Mouse (Mus musculus) cortical plate, adult 2 months (tissue): ENCODE data around the gene Slc35e3. TPM values are rescaled to one million over a fixed set of nuclear protein-coding genes. Genes with fewer than 3 reads are reported as not detected.
"Not testable (repeated sequence)": the region's sequence is repeated elsewhere in the genome, so short reads cannot be mapped to it uniquely, and the experiment has no call there.

Experiments used
- H3K27ac ChIP-seq: fragments of 200-500 bp; 2 replicates; pipeline ENCODE4 v1.5.1; 2012; ENCODE audit warnings: low read length, control low read depth, inconsistent platforms; ENCODE audit not compliant: insufficient read depth
- H3K4me1 ChIP-seq: fragments of 200-500 bp; 2 replicates; pipeline ENCODE4 v1.6.1; 2011; ENCODE audit warnings: low read length; ENCODE audit not compliant: control insufficient read depth, insufficient read depth
- H3K4me3 ChIP-seq: fragments of 200-500 bp; 2 replicates; pipeline ENCODE4 v1.5.1; 2011; ENCODE audit warnings: mild to moderate bottlenecking, low read length, control low read depth; ENCODE audit not compliant: insufficient read depth
- CTCF ChIP-seq: fragments of 200-500 bp; IDR thresholded peaks from 2 replicates; pipeline ENCODE4 v1.5.1; 2011; ENCODE audit warnings: mild to moderate bottlenecking, control low read depth, low read length; ENCODE audit not compliant: insufficient read depth; ENCODE audit errors: extremely low read depth
- POLR2A ChIP-seq: fragments of 200-500 bp; IDR thresholded peaks from 2 replicates; pipeline ENCODE4 v1.6.1; 2011; ENCODE audit warnings: mild to moderate bottlenecking, low read length, control low read depth; ENCODE audit not compliant: insufficient read depth; ENCODE audit errors: extremely low read depth
- polyA plus RNA-seq: library from polyadenylated mRNA; depleted of rRNA; stranded (reverse); fragments of >200 nt; gene quantifications from 2 replicates; pipeline ENCODE4 v1.2.3, GENCODE M21; 2012

Slc35e3 gene
- polyA plus RNA-seq, 1 experiment = 20.0 TPM

DNA sequence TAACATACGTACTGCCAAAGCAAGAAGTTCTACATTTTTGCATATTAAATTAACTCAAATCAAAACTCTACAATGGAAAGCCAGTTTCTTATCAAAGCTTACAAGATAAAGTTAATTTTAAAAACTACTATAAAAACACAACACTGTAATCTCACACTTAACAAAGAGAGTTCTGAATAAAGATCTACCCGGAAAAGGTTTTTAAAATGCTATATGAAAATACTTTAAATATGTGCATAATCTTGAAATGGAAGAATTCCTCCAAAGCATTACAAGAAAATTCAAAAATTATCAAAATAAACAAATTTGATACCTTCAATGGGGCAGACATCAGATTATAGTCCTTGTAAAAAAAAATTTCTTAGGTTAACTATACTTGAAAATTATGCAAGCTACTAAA is 37.8 kb downstream of the Slc35e3 start:
- Histone ChIP-seq H3K27ac (no peak overlapping the region), H3K4me3 (no peak overlapping the region; the same call in 1 of the 2 replicates), H3K4me1 (peaks cover 5% of the 10 kb centered on the region)
- TF ChIP-seq POLR2A (no peak), CTCF (no peak)

DNA sequence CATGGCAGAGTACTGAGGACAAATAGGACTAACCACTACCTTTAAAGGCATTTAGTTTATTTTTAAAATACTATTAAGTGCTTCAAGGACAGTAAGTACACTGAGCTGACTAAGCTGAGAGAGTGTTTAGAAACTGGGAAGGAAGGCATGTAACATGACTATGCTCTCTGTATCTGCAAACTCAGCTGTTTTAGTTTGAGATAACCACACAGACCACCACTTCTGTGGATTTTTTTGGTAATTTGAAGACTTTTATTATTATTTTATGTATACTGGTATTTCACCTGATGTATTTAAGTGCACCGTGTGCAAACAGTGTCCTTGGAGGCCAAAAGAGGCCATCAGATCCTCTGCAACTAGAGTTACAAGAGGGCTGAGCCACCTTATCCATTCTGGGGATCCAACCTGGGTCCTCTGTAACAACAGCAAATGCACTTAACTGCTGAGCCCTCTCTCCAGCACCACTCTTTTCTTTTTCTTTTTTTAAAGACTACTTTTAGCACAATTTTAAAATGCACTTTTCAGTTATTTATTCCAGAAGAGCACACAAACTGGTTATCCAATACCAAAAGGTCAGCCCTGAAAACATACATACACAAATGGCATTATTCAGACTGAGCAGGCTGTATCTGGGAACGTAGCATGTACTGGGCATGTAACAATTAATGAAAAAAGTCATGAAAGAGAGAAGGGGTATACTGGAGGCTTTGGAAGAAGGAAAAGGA is 38.9 kb downstream of the Slc35e3 start:
- Histone ChIP-seq H3K4me3 (no peak overlapping the region), H3K27ac (no peak overlapping the region), H3K4me1 (peaks cover 5% of the 10 kb centered on the region)
- TF ChIP-seq CTCF (no peak), POLR2A (no peak)

DNA sequence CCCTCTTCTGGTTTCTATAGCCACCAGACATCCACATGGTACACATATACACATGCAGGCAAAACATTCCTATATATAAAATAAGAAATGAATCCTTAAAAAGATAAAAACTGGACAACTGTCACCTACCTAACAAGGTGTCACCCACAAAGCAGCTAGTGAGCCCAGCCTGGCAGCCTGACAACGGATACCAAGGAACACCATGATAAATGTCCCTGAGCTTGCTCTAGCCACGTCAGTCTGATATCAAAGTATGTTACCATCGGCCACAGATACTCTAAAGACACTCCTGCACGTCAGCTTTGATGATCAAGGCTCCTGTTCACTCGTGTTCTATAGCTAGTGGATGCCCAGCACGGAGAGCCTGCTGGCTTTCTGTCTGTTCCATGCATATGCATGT is 39.7 kb downstream of the Slc35e3 start:
- no peak overlapping the region for H3K4me3 ChIP-seq
- no peak overlapping the region; the same call in 1 of the 2 replicates for H3K27ac ChIP-seq
- TF ChIP-seq POLR2A = no peak
- peaks cover 5% of the 10 kb centered on the region for H3K4me1 ChIP-seq

DNA sequence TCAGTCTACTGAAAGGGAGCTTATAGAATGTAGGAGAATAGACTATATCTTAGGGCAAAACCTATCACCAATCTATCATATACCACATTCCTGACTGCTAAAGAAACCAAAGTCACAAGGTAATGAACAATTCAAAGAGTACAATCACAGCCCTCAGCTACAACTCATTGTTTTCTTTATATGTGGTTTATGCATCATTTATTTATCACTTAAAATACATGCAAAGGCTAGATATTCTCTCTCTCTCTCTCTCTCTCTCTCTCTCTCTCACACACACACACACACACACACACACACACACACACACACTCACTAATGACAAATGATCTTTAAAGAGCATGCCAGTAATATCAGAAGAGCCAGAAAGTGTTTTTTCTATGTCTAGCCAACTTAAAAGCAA is 40.4 kb downstream of the Slc35e3 start:
- H3K4me1 ChIP-seq = peaks cover 5% of the 10 kb centered on the region

DNA sequence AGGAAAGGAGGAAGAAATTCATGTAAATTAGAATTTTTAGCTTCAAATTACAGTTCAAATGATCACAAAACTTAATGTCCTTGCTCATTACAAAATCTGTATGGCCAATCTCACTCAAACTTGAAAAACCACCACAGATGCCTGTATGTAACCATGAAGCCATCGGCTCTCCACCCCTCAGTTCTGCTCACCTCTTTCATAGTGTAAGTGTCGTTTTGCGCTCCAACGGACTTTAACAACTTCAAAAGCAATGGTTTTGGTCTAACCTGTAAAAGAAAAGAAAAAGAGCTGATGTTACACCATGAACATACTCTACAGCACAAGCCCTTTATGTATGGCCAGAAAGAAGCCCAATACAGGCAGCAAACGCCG is 41.2 kb downstream of the Slc35e3 start:
- H3K27ac ChIP-seq = no peak overlapping the region
- TF ChIP-seq CTCF (no peak), POLR2A (no peak)
- peaks cover 5% of the 10 kb centered on the region for H3K4me1 ChIP-seq
- no peak overlapping the region for H3K4me3 ChIP-seq

More for the DNA sequence above, 40.4 kb downstream of the Slc35e3 start:
- TF ChIP-seq POLR2A (no peak), CTCF (no peak)
- Histone ChIP-seq H3K4me3 (no peak overlapping the region), H3K27ac (no peak overlapping the region)

DNA sequence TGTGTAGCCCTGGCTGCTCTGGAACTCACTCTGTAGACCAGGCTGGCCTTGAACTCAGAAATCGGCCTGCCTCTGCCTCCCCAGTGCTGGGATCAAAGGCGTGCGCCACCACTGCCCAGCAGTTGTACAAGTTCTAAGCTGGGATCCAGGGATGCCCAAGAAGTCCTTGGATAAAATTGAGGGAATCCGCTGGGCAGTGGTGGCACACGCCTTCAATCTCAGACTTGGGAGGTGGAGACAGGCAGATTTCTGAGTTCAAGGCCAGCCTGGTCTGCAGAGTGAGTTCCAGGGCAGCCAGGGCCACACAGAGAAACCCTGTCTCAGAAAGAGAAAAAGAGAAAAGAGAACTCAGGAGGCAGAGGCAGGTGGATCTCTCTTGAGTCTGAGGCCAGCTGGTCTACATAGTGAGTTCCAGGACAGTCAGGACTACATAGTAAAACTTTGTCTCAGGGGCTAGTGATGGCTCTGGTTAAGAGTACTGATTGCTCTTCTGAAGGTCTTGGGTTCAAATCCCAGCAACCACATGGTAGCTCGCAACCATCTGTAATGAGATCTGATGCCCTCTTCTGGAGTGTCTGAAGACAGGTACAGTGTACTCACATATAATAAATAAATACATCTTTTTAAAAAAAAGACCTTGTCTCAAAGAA is 41.7 kb downstream of the Slc35e3 start:
- H3K4me3 ChIP-seq, H3K27ac ChIP-seq, H3K4me1 ChIP-seq: not testable (repeated sequence)

DNA sequence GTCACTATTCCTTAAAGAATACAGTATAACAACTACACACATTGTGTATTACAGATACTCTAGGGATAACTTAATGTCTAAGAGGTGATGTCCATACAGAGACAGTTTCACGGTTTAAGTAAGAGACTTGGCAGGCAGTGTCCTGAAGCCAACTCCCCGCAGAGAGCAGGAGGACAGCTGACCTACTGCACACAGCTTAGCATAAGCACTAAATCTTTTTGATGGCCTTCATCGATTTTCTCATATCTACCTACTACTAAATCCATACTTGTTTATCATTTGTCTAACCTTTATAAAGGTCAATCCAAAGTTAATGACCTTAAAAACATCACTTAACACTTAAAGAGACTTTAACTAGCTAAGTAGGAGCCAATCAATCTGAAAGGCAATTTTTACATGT is 42.7 kb downstream of the Slc35e3 start:
- H3K4me1 ChIP-seq = peaks cover 5% of the 10 kb centered on the region
- H3K4me3 ChIP-seq = no peak overlapping the region
- H3K27ac ChIP-seq = no peak overlapping the region
- TF ChIP-seq POLR2A (no peak), CTCF (no peak)

DNA sequence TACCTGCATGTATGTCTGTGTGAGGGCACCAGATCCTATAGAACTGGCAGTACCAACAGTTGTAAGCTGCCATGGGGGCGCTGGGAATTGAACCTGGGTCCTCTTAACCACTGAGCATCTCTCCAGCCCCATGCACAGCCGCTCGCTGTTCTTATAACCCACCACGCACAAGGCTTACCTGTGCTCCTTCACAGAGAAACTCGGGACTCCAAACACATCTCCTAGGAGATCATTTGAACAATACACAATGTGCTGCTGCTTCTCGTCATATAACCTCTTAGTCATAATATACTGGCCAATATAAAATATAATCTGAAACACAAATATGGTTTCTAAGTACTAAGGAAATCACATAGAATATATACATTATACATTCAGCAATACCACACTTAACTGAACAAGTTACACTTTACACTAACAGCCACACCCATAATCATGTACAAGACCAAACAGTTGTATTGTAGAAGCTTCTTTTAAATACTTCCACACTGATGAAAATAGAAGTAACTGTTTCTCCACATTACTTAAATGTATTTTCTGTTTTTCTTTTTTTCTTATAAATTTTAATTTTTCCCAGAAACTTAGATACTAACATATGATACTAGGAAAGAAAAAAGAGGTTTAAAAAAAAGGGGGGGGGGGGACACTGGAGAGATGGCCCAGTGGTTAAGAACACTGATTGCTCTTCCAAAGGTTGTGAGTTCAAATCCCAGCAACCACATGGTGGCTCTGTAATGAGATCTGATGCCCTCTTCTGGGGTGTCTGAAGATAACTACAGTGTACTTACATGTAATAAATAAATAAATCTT is 43.9 kb downstream of the Slc35e3 start:
- no peak overlapping the region for H3K27ac ChIP-seq
- peaks cover 5% of the 10 kb centered on the region for H3K4me1 ChIP-seq
- TF ChIP-seq CTCF (no peak), POLR2A (no peak)
- no peak overlapping the region for H3K4me3 ChIP-seq

DNA sequence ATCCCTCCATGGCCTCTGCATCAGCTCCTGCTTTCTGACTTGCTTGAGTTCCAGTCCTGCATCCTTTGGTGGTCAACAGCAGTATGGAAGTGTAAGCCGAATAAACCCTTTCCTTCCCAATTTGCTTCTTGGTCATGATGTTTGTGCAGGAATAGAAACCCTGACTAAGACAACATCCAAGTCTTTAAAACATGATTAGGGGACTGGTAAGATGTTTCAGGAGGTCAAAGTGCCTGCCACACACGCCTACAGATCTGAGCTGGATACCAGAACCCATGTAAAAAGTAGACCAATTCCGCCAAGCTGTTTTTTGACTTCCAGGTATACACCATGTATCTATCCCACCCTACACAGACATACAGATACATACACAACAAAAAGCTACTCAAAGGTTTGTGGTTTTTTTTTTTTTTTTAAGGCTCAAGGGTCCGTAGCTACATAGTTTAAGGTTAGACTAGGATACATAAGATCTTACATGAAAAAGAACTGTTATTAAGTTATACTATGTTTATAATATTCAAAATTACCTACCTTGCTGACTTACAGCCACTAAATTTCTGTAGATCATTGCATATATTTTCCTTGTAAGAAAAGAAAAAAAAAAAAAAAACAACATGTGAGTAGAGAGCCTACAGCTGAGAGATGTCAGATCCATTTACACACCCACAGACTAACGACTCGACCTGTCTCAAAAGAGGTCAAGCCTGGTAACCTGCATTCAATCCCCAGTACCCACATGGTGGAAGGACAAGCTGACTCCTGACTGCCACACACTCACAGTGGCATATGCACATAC is 44.9 kb downstream of the Slc35e3 start:
- Histone ChIP-seq H3K4me1 (no peaks in the 10 kb centered on the region), H3K4me3 (no peak overlapping the region), H3K27ac (no peak overlapping the region)
- TF ChIP-seq POLR2A (no peak), CTCF (no peak)

DNA sequence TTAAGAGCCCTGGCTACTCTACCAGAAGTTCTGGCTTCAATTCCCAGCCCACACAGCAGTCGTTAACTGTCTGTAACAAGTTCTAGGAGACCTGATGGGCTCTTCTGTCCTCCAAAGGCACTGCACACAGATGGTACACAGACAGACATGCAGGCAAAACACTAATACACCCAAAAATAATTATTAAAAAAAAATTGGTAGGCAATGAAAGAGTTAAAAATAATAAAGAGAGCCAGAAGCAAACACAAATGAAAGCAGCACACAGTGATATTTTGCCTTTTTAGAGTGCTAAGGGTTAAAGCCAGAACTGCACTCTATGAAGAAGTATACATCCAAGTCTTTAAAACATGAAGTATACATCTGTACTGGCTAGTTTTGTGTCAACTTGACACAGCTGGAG is 45.7 kb downstream of the Slc35e3 start:
- no peak for TF ChIP-seq POLR2A
- TF ChIP-seq CTCF = no peak
- Histone ChIP-seq H3K27ac (no peak overlapping the region), H3K4me3 (no peak overlapping the region), H3K4me1 (no peaks in the 10 kb centered on the region)
